Mouse (Mus musculus): ENCODE measurements at regions not wholly inside any gene's neighbourhood (a gene's known extent, or its start where the extent isn't known, plus 50 kb on each side); places are given as distances from the start of the nearest gene placed in this dataset.

DNA sequence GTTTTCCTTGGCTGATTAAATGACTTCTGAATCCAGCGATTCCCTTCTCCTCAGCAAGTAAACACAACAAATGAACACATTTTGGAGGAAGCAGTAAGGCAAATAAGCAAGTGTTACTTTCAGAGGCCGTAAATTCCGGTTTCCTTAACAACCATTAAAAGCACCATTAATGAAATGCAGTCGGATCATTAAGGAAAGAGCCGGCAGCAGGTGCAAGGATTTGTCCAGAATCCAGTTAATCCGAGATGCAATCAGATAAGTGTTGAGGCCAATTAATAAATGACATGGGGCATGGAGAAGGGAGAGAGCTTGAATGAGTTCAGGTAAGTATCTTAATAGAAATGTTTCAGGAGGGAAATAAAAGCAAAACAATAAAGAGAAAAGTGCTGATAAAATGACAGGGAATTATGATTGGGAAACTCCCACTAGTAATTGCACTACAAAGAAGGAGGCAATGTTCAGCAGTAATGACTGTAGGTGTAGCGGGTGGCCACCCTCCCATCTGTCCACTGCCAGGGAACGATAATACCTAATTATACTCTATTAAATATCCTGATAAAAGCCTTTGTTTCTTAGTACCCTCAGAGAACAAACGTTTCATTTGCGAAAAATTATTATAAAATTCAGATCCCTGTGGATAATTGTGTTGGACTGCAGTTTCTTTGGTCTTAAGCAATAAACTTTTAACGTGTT is 194.9 kb downstream of the Kcnj2 start:
- no peak for TF ChIP-seq CTCF (IDR thresholded peaks at IDR 0.05; ENCODE audit: low read depth)
- no peak for TF ChIP-seq EP300 (IDR thresholded peaks at IDR 0.05; ENCODE audit: low read depth)
